Mouse (Mus musculus): Measurements from ENCODE around the gene Kcnj6. TPM values are rescaled to one million over a fixed set of nuclear protein-coding genes. Genes with fewer than 3 reads are reported as not detected.
A peak's percentile ranks its signal among the peaks of the same experiment; 100 is the strongest.

Kcnj6 gene
- 100 to 1,000 TPM in 1 of 2 experiments, 10 to 100 TPM in 1; 77.0 to 103 TPM for total RNA-seq (2021)

DNA sequence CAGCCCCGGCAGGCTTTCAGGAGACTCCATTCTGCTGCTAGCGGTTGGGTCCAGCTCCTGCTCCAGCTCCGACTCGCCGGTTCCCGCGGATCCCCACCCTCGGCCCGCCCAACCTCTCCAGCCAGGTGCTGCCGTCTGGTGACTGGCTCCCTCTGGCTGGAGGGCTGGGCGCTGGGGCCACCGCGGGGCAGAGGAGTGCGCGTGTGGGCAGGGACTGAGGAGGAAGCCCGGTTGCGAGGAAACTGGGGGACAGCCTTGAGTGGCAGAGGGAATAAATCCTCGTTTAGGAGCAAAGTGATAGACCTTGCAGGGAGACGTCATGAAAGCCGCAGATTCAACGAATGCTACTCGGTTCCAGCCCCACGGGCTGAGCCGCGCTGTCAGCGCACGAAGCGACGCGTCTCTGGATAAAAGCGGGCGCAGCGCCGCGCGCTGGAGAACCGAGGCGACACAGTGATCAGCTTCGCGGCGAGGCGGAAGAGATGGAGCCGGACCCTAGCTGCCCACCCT lies at the start of gene Kcnj6:
Gene Kcnj6 (minus strand): TSS at position 362 of the 510 bp plus-strand sequence.
- intact Hi-C loops (cut with DNase I), result loop anchor here (2.0 to 5.0 kb wide), 4 partner anchors 65 to 215 kb away; no protein-coding TSS in a partner anchor
- peak; percentile 80 to 85 for DNase-seq (ENCODE audit: low spot score in 2 of 2)

DNA sequence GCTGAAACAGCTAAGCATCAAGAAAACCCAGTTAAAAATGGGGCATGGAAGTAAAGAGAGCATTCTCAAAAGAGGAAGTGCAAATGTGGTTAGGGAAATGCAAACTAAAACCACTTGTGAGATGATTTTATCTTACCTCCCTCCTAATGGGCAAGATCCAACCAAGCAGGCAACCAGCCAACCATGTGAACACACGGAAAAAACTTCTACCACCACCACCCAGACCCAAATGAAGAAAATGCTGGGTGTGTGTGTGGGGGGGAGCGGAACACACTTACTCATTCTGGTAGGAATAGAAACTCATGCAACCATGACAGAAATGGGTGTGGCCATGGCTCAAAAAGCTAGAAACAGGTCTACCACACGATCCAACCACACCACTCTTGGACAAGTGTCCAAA lies 12.4 kb upstream of the Kcnj6 start:
- no peak for DNase-seq (ENCODE audit: low spot score in 2 of 2)
- intact Hi-C loops (cut with DNase I), result no loop called here

DNA sequence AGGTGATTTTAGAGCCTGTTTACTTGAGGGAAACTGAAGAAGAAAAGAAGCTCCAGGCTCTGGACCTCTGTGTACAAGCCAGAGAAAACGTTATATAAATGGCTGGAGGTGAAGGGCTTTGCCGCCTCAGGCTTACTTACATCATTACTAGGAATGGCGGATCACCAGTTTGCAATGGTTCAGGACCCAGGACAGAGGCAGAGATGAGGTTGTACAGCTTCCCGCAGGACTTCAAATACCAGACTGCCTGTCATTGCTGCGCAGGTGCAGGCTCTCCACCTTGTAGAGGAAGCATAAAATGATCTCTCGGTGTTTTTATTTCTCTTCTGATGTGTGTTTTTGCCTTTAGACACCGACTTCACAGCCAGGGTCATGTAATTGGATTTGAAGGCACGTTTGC lies 7.1 kb upstream of the Kcnj6 start:
- intact Hi-C loops (cut with DNase I), result no loop called here

DNA sequence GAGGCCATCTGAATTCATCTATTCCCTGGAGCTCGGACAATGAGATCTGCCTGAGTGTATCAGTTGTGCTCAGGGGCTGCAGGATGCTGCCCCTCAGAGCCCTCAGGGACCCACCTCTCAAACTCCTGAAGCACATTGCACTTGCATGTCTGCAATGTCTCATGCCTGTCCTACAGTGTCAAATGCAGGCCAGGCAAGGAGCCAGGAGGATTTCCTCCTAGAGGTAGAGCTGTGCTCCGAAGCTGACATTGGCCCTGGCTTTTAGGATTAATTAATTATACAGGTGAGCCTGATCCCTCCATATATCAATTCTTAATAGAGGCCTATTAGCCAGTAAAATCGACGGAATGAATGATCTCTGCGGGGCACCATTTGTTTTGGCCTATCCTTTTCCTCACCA lies 2.0 kb upstream of the Kcnj6 start:
- DNase-seq (ENCODE audit: low spot score in 2 of 2), result no peak
- intact Hi-C loops (cut with DNase I), result loop anchor here (5.0 kb wide), 2 partner anchors 67 to 153 kb away; no protein-coding TSS in a partner anchor

More for the DNA sequence above, 7.1 kb upstream of the Kcnj6 start:
- no peak for DNase-seq (ENCODE audit: low spot score in 2 of 2)

DNA sequence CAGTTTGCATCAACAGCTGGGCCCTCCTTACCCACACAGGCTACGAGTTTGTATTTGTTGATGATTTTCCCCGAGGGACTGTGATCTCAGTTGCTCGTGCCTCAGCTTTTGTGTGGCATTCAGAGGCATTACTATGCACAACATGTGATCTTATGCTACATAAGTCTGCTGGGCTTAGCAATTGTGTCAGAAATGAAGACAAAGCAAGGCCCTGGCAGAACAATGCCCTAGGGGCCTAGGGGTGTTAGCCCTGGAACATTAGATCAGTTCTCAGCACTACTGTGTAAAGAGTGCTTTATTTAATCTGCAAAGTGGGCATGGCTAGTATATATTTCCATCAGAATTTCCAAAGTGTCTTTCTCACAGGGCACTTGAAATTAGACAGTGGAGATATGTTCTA lies 1.5 kb upstream of the Kcnj6 start:
- DNase-seq (ENCODE audit: low spot score in 2 of 2), result no peak
- intact Hi-C loops (cut with DNase I), result loop anchor here (5.0 kb wide), 2 partner anchors 67 to 153 kb away; no protein-coding TSS in a partner anchor

DNA sequence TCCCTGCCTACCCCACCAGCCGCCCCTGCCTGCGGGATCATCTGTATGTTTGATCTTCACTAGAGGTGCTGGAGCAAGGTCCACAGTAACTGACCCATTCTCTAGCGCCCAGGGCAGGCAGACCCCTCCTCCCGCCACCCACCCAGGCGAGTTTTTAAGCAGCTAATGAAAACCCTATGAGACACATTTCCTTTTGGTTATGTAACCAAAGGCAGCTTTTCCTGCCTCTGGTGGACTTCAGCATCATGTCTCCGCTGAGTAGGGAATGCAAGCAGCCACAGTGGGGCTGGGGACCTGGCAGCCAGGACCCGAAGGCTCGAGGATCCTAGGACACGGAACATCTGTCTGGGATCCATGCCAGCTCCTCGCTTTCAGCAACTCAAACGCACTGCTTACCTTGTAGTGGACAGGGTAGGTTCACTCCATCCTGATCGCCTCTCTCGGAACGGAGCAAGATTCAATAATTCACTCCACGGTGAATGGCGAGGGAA lies 665 bp downstream of the Kcnj6 start:
- intact Hi-C loops (cut with DNase I), result loop anchor here (2.0 to 5.0 kb wide), 4 partner anchors 65 to 214 kb away; no protein-coding TSS in a partner anchor
- peak; percentile 52 to 63 for DNase-seq (ENCODE audit: low spot score in 2 of 2)

DNA sequence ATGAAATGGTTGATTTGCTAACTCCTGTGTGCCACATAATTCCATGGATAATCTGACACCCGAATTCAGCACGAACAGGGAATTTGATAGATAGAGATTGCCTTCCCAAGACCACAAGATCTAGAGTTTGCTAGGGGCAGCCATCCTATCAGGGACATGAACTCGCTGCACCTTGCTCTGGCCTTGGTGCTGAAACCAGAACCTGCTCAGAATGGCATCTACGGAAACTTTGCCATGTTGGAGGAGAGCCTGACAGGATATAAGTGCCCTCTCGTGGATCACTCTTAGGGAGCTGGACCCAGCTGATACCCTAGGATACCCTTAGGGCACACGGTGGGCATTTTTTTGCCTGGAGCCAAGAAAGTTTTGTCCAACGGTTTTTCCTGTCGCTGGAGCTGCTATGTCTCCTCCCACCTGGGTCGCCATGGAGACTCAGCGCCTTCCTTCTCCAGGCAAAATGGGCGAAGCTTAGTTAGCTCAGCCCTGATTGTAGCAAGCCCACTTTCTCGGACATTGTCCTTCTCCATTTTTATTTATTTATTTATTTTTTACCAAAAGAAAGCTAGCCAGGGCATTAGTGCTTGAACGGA lies 1.9 kb downstream of the Kcnj6 start:
- intact Hi-C loops (cut with DNase I), result loop anchor here (2.0 to 5.0 kb wide), 5 partner anchors 63 to 213 kb away; no protein-coding TSS in a partner anchor
- DNase-seq (ENCODE audit: low spot score in 2 of 2), result peak; percentile 53 to 65

DNA sequence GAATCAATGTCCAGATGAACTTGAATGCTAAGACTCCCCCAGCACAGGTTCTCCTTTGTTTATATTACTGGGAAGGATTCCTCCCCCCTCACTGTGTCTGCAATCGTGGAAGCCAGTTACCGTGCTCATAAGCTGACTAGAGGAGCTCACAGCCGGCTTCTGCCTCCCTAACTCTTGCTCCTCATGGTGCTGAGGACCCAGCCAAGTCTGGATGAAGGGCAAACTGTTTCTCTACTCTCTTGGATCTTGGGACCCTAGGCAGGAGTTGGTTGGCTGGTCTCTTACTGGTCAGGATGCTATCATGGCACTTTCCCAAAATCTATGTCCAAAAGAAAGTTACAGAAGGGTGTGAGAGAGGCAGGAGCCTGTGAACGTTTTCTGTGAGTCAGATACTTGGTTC lies 2.6 kb downstream of the Kcnj6 start:
- intact Hi-C loops (cut with DNase I), result loop anchor here (2.0 to 5.0 kb wide), 3 partner anchors 63 to 157 kb away; no protein-coding TSS in a partner anchor
- no peak for DNase-seq (ENCODE audit: low spot score in 2 of 2)

DNA sequence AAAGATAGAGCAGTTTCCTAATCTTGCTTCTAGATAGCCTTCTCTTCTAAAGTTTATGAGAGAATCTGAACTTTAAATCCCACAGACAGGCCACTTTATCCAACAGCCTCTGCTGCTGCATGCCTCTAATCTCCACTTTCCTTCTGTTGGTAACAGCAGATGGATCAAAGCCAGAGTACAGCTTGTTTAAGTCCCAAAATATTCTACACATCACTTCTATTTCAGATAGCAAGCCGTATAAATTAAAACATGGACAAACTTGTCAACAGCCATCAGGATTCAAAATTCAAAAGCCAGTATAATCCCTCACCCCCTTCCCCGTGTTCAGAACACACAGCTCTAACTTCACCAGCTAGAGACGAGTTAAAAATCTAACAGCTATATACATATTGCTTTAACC lies 3.4 kb downstream of the Kcnj6 start:
- intact Hi-C loops (cut with DNase I), result loop anchor here (2.0 kb wide), 1 partner anchor 111 kb away; no protein-coding TSS in a partner anchor
- no peak for DNase-seq (ENCODE audit: low spot score in 2 of 2)

DNA sequence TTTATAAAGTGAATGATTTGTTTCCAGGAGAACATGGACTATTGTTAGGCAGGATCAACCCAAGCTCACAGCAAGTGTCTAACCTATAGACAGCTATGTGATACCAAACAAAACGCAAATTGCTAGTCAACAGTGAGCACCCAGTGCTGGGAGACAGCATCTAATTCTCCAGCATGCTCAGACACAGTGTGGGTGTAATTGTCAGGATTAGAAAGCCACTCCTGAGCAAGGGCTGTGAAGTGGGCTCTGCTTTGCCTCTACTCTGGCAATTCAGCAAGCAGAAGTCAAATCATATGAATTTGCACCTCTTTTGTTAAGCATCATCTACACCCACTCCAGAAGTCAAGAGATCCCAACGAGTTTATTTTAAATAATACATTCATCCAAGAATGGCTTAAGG lies 7.4 kb downstream of the Kcnj6 start:
- intact Hi-C loops (cut with DNase I), result no loop called here
- no peak for DNase-seq (ENCODE audit: low spot score in 2 of 2)

DNA sequence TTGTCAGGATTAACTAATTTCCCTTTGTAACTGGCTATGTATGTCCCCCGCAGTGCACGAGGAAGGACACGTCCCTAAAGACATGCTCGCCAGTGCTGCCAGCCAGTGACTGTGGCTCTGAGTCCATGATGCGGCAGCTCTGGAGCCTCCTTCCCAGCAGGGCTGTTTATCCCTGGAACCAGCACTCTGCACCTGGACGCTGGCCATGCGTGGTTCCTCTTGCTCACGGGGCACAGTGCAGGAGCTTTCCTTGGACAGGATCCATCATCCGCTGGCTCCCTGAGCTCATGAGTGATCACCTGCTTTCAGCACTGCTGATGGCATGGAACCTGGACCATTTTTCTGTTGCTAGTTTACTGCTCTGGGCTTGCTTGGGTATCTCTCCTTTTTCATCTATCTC lies 10.8 kb downstream of the Kcnj6 start:
- DNase-seq (ENCODE audit: low spot score in 2 of 2), result peak; percentile 48 to 62
- intact Hi-C loops (cut with DNase I), result no loop called here

DNA sequence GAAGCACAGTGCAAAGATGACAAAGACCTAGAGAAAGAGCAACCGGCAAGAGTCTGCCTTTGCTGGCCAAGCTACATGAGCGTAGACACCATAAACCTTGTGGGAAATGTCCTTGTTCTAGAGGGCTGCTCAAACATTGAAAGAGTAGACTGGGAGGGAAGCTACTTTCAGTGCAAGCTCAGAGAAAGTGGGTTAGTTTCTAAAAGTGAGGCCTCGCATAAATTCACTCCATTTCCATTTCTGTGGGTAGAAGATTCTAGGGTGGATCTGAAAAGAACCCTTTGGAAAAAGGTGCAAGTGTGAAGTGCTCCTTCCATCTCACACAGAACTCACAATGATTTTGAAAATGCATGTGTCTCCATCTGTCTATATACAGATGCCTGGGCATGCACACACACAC lies 13.2 kb downstream of the Kcnj6 start:
- intact Hi-C loops (cut with DNase I), result no loop called here

DNA sequence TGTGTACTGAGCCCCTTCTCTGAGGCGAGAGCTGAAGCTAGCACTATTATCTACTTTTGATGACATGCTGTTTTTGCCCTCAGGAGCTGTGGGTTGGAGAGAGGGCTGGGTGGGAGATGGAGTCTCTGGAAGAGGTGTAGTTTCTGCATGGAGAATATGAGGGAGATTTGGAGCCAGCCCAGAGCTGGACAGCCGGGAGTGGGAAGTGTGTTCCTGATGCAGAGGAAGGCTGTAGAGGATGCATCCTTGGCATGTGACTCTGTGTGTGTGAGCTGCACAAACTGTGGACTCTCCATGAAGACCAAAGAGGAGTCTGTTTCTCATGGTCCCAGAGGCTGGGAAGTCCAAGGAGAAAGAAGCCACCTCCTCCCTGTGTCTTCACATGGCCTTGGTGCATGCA lies 17.1 kb downstream of the Kcnj6 start:
- intact Hi-C loops (cut with DNase I), result no loop called here
- DNase-seq (ENCODE audit: low spot score in 2 of 2), result peak; percentile 64 to 74

More for the DNA sequence above, 13.2 kb downstream of the Kcnj6 start:
- DNase-seq (ENCODE audit: low spot score in 2 of 2), result no peak

DNA sequence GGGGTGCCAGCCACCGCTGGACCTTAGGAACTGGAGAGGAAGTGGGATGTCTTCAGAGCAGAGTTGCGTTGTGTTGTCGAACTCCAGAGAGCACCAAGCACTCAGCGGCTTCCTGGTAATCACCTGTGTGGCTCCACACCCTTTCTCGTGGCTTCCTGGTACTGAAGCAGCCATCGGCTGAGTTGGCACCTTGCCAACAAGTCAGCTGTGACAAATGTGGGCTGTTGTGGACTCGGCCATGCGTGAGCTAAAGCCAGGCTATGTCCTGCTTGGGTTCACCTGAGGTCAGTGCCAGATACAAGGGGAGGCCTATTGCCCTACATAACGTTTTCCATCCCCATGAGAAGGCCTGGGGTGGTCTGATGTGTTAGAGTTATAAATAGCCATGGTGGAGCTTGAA lies 18.0 kb downstream of the Kcnj6 start:
- DNase-seq (ENCODE audit: low spot score in 2 of 2), result no peak
- intact Hi-C loops (cut with DNase I), result no loop called here

DNA sequence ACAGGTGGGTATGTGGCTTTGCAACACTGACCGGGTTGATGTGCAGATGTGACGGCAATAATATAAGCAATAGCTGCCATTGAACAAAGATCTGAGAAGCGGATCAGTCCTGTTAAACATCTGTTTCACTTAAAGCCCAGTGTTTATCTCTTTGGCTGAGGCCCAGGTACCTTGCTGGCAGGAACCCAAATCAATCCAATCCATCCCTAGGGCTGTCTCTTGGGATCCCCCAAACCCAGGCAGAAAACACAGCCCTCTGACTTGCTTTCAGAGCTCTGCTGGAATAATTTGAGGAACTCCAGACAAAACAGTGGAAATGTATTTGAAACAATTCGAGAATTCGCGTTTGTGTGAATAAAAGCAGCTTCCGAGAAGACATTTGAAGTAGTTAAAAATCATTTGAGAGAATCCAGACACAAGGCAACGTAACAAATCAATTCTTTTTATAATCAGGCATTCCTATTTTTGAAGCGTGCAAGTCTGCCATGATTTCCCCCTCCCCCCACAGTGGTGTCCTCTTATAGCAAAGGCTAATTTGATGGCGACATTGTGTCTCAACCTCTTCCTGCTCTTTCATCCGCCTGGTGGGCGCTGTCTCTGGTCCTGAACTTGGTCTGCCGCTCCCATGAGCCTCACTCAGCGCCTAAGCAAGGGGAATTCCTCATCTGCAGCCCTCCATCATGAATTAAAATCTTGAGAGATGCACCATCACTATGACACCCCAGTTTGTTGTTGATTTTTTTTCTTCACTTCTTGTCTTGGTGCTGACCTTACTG lies 25.2 kb downstream of the Kcnj6 start:
- DNase-seq (ENCODE audit: low spot score in 2 of 2), result no peak
- intact Hi-C loops (cut with DNase I), result no loop called here

DNA sequence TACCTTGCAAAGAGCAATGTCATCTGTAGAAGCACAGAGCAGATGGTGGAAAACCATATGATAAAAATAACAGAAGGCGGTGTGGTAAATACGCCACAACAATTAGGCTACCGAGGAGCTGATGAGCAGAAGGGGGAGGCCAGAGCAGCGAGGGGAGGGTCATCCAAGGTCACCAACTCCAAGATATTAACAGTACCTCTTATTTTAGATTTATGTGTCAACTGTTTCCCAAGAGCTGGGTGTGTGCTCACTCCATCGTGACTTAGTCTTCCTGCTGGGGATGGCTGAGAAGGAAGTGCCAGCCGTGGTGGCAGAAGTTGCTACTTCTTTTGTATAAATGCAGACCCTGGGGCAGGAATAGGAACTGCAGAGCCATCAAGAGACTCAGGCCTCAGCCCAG lies 28.6 kb downstream of the Kcnj6 start:
- DNase-seq (ENCODE audit: low spot score in 2 of 2), result no peak
- intact Hi-C loops (cut with DNase I), result no loop called here

DNA sequence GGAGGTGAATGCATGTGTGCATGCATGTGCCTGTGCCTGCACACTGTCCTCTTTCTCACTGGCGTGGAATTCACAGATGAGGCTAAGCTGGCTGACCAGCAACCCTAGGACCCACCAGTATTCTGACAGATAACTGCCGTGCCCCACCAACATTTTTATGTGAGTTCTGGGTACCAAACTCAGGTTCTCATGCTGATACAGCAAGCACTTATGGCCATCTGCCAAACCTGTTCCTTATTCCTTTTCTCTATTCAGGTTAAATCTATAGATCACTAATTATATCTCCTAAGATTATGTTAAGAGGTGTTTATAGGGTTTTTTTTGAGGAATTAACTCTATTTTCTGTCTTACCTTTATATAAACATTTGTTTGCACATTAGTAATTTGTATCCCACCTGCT lies 29.0 kb downstream of the Kcnj6 start:
- intact Hi-C loops (cut with DNase I), result no loop called here
- no peak for DNase-seq (ENCODE audit: low spot score in 2 of 2)

DNA sequence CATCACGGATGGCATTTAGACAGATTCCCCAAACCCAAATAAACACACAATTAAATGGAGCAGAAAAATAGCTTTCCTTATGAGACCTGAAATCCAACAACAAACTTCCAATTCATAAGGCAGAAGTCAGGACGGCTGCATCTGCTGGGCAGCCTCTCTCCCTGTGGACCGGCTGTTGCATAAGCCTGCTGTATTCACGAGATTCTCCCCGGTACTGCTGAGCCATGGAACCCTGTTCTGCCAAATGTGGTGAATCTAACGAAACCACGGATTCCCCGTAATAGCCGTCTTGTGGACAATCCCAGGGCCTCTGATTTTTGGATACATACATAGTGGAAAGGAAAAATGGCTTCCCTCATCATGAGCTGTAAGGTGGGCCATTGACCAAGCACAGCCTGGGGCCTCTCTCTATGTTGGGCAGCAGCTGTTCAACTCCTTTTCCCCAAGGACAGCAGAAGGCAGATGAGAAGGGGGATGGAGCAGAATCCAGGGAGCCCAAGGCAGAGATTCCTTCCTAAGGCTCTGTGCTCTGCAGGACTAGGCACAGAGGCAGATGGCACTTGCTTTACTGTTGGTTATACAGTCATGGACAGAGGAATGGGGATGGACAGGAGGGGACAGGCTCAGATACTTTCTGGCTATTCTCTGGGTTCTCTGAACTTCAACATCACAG lies 40.2 kb downstream of the Kcnj6 start:
- intact Hi-C loops (cut with DNase I), result no loop called here
- DNase-seq (ENCODE audit: low spot score in 2 of 2), result peak in 1 of 2 experiments; percentile 16

DNA sequence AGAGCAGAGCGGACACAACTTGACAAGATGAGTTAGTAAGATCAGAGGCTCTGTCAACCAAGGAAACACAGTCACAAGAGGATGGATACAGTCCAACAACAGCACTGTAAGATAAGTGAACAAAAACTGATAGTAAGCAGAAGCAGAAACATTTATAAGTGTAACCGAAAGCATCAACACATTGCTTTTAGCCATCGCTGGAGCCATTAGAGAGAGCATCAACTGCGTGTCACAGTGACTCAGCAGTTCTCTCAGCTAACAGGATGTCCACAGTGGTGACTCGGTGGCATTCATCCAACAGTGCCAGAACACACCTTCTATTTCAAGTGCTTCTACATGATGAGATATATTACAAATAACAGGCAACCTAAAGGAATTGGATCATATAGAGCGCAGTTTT lies 41.1 kb downstream of the Kcnj6 start:
- intact Hi-C loops (cut with DNase I), result no loop called here
- no peak for DNase-seq (ENCODE audit: low spot score in 2 of 2)

DNA sequence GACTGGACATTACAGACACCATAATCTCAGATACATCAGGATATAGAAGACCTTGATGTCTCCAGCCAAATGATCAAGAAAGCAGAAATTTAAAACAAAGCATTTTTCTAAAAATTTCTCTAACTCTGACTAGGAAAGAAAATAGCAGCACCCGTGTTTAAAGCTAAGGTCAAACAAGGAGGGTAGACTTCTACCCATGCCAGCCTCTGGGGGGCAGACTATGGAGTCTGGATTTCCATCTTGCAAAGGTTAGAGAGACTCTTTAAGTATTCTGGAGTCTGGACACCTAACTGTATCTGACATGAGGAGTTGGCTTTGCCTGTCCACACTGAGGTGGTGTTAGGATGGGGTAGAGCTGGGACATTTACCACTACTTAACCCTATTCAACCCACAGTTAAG lies 44.2 kb downstream of the Kcnj6 start:
- intact Hi-C loops (cut with DNase I), result no loop called here
- DNase-seq (ENCODE audit: low spot score in 2 of 2), result no peak
